Mouse (Mus musculus): Measurements from ENCODE around the gene Myom1. TPM values are rescaled to one million over a fixed set of nuclear protein-coding genes. Genes with fewer than 3 reads are reported as not detected.

Myom1 gene
- polyA plus RNA-seq, 1 experiment, result 1.5 TPM

DNA sequence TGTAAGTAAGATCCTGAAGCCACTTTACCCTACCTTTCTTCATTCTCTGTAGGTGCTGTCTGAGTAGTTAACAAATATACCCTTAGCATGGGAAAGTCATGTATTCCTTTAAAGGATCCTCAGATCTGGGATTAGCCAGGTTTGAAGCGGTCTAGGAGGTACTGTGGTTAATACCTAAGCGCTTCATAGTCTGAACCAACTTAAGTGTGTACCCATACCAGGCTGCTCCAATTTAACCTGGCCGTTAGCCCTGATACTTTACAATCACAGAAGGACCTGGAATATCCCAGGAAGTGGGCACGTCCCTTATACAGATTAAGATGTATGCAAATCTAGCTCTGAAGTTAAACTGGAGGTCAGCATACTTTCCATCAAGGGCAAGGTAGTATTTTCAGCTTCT, 89.9 kb downstream of the Myom1 start:
- no peaks in the 10 kb centered on the region for H3K27me3 ChIP-seq (ENCODE audit: control insufficient read depth, insufficient read depth, low read length)
- H3K36me3 ChIP-seq (ENCODE audit: control insufficient read depth, insufficient read depth, low read length), result no peaks in the 10 kb centered on the region
- no peak overlapping the region for H3K27ac ChIP-seq (ENCODE audit: insufficient read depth, low read length)
- TF ChIP-seq POLR2A (IDR thresholded peaks at IDR 0.05; ENCODE audit: low read depth, low read length) (no peak), CTCF (IDR thresholded peaks at IDR 0.05; ENCODE audit: extremely low read depth, insufficient read depth, insufficient read length, insufficient replicate concordance) (no peak)
- H3K4me1 ChIP-seq (ENCODE audit: control insufficient read depth, insufficient read depth, insufficient read length), result peaks cover 14% of the 10 kb centered on the region; the same call in 1 of the 2 replicates
- no peak for DNase-seq (ENCODE audit: low read depth in 1 of 2, low spot score in 2 of 2)
- WGBS, result 89% methylated on average over 4 of the region's 4 CpGs
- H3K4me3 ChIP-seq (ENCODE audit: extremely low read depth, insufficient read depth, insufficient read length), result no peak overlapping the region

GRCm38 (mm10) chr17:71093793-71094192, 91.4 kb downstream of the Myom1 start:
- Histone ChIP-seq H3K36me3 (ENCODE audit: control insufficient read depth, insufficient read depth, low read length) (no peaks in the 10 kb centered on the region), H3K4me1 (ENCODE audit: control insufficient read depth, insufficient read depth, insufficient read length) (peaks cover 14% of the 10 kb centered on the region; the same call in 1 of the 2 replicates), H3K27me3 (ENCODE audit: control insufficient read depth, insufficient read depth, low read length) (no peaks in the 10 kb centered on the region), H3K27ac (ENCODE audit: insufficient read depth, low read length) (no peak overlapping the region), H3K4me3 (ENCODE audit: extremely low read depth, insufficient read depth, insufficient read length) (no peak overlapping the region)
- 88% methylated on average over 5 of the region's 5 CpGs for WGBS
- TF ChIP-seq POLR2A (IDR thresholded peaks at IDR 0.05; ENCODE audit: low read depth, low read length) (no peak), CTCF (IDR thresholded peaks at IDR 0.05; ENCODE audit: extremely low read depth, insufficient read depth, insufficient read length, insufficient replicate concordance) (no peak)
- DNase-seq (ENCODE audit: low read depth in 1 of 2, low spot score in 2 of 2), result no peak

GRCm38 (mm10) chr17:71094438-71094837, 92.0 kb downstream of the Myom1 start:
- Histone ChIP-seq H3K27ac (ENCODE audit: insufficient read depth, low read length) (no peak overlapping the region), H3K27me3 (ENCODE audit: control insufficient read depth, insufficient read depth, low read length) (no peaks in the 10 kb centered on the region), H3K4me3 (ENCODE audit: extremely low read depth, insufficient read depth, insufficient read length) (no peak overlapping the region), H3K36me3 (ENCODE audit: control insufficient read depth, insufficient read depth, low read length) (no peaks in the 10 kb centered on the region), H3K4me1 (ENCODE audit: control insufficient read depth, insufficient read depth, insufficient read length) (peaks cover 14% of the 10 kb centered on the region; the same call in 1 of the 2 replicates)
- 93% methylated on average over 3 of the region's 3 CpGs for WGBS
- TF ChIP-seq POLR2A (IDR thresholded peaks at IDR 0.05; ENCODE audit: low read depth, low read length), result no peak
- no peak for TF ChIP-seq CTCF (IDR thresholded peaks at IDR 0.05; ENCODE audit: extremely low read depth, insufficient read depth, insufficient read length, insufficient replicate concordance)
- no peak for DNase-seq (ENCODE audit: low read depth in 1 of 2, low spot score in 2 of 2)

DNA sequence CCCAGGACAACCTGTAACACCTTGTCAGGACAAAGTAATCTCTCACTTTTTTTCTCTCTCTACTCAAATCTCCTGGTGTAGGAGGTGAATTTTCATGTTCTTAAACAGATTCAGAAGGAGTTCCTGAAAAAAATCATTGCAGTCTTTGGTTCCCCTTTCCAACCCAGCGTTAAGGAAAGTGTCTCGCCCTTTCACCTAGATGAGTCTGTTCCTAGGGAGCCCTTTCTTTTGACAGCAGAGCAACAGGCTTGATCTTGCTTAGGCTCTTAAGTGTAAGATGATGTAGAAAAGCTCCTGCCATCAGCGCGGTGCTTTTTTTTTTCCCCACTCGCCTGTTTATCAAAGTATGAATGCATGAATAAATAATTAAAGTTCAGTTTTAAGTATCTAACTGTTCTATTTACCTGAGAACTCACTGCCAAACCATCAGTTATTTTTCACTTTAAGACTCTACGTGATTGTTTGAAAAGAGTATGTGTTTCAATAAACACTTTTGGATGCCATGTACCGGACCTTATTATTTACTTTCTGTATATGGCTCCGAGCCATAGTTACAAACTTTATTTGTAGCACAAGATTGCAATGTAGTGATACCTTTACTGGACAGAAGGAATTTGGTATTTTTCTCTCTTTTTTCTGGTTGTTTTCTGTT, 94.2 kb downstream of the Myom1 start:
- Histone ChIP-seq H3K27ac (ENCODE audit: insufficient read depth, low read length) (no peak overlapping the region), H3K4me1 (ENCODE audit: control insufficient read depth, insufficient read depth, insufficient read length) (peaks cover 5% of the 10 kb centered on the region; the same call in 1 of the 2 replicates), H3K4me3 (ENCODE audit: extremely low read depth, insufficient read depth, insufficient read length) (no peak overlapping the region), H3K36me3 (ENCODE audit: control insufficient read depth, insufficient read depth, low read length) (no peaks in the 10 kb centered on the region), H3K27me3 (ENCODE audit: control insufficient read depth, insufficient read depth, low read length) (no peaks in the 10 kb centered on the region)
- DNase-seq (ENCODE audit: low read depth in 1 of 2, low spot score in 2 of 2), result no peak
- WGBS, result 73% methylated on average over 8 of the region's 8 CpGs
- TF ChIP-seq POLR2A (IDR thresholded peaks at IDR 0.05; ENCODE audit: low read depth, low read length) (no peak), CTCF (IDR thresholded peaks at IDR 0.05; ENCODE audit: extremely low read depth, insufficient read depth, insufficient read length, insufficient replicate concordance) (no peak)

DNA sequence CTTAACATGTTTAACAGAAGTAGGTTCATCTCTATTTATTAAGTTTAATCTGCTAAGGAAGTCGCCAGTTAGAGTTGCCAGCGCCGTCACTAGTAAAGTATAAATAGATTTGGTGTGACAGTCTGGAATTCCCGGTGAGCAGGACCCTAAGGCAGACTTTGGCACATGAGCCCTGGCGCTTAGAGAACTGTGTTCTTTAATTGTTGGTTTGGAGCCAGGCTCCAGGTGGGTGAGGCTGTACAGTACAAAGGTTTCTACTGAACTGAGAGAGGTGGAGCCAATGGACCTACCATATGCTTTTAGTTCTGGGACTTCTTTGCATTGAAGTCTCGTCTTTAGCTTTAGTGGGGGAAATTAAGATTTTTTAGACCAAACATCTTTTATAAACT, 94.8 kb downstream of the Myom1 start:
- no peaks in the 10 kb centered on the region for H3K27me3 ChIP-seq (ENCODE audit: control insufficient read depth, insufficient read depth, low read length)
- no peak for TF ChIP-seq POLR2A (IDR thresholded peaks at IDR 0.05; ENCODE audit: low read depth, low read length)
- H3K36me3 ChIP-seq (ENCODE audit: control insufficient read depth, insufficient read depth, low read length), result no peaks in the 10 kb centered on the region
- no peak overlapping the region for H3K4me3 ChIP-seq (ENCODE audit: extremely low read depth, insufficient read depth, insufficient read length)
- 86% methylated on average over 6 of the region's 6 CpGs for WGBS
- H3K4me1 ChIP-seq (ENCODE audit: control insufficient read depth, insufficient read depth, insufficient read length), result peaks cover 2% of the 10 kb centered on the region; the same call in 1 of the 2 replicates
- no peak overlapping the region for H3K27ac ChIP-seq (ENCODE audit: insufficient read depth, low read length)
- DNase-seq (ENCODE audit: low read depth in 1 of 2, low spot score in 2 of 2), result no peak

DNA sequence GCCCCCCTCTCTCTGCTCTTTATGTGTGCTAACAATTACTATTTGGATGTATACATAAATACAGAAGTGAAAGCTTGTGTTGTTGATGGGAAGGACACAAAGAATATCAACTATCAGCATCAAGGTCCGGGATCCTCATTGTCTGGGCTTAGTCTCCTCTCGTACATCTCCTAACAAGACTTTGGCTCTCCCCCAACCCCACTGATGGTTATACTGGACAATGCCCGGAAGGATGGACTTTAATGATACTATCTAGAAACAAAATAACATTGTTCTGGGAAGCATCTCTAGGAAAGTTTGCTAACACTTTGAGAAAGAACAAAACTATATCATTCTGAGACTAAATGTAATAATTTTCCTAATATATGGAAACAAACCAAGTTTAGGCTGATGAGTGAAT, 96.2 kb downstream of the Myom1 start:
- Histone ChIP-seq H3K4me1 (ENCODE audit: control insufficient read depth, insufficient read depth, insufficient read length) (peaks cover 2% of the 10 kb centered on the region; the same call in 1 of the 2 replicates), H3K27me3 (ENCODE audit: control insufficient read depth, insufficient read depth, low read length) (no peaks in the 10 kb centered on the region), H3K27ac (ENCODE audit: insufficient read depth, low read length) (no peak overlapping the region), H3K36me3 (ENCODE audit: control insufficient read depth, insufficient read depth, low read length) (no peaks in the 10 kb centered on the region), H3K4me3 (ENCODE audit: extremely low read depth, insufficient read depth, insufficient read length) (no peak overlapping the region)
- WGBS, result 91% methylated on average over 3 of the region's 3 CpGs
- TF ChIP-seq POLR2A (IDR thresholded peaks at IDR 0.05; ENCODE audit: low read depth, low read length), result no peak
- no peak for TF ChIP-seq CTCF (IDR thresholded peaks at IDR 0.05; ENCODE audit: extremely low read depth, insufficient read depth, insufficient read length, insufficient replicate concordance)
- DNase-seq (ENCODE audit: low read depth in 1 of 2, low spot score in 2 of 2), result no peak

All from spleen, adult 2 months (tissue).